Mouse (Mus musculus): ENCODE data around the gene S100a16.

S100a16 gene

DNA sequence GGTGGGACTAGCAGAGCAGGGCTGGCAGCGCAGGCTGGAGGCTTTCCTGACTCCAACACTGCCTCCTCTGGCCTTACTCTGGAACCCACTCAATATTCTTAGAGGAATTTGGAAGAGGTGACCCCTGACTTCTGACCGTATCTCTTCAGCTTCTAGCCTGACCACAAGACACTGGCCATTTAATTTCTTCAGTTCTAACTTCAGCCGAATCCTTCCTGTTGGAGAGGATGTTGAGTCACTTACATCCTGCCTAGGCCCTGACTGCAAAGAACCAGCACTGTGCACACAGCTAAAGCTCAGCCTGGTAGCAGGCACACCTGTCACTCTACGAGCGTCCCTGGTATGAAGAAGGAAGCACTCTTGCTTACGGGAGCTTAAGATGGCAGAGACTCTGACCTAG, 52.3 kb downstream of the S100a16 start:
- no peak for TF ChIP-seq GATA4 (IDR thresholded peaks at IDR 0.05; ENCODE audit: insufficient replicate concordance, low read length)

DNA sequence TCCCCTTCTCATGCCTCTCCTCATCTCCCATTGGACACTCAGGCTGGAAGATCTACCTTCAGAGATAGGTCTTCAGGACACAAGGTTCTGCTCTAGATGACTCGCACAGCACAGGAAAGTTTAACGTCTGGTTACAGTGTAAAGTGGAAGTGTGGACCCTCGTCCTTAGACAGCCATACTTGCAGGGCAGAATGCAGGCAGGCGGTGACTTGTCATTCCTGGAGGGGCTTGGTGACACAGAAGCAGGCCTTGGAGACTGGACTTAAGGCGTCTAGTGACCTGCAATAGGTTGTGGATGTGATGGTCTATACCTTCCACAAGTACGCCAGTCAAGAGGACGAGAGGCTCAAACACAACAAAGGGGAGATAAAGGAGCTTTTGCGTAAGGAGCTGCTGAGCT, 52.9 kb downstream of the S100a16 start, which contains the start of gene S100a2:
Gene S100a2, plus strand, starts transcription at position 301 of the 400 bp plus-strand sequence.
- no peak for TF ChIP-seq GATA4 (IDR thresholded peaks at IDR 0.05; ENCODE audit: insufficient replicate concordance, low read length)

All from liver, adult (tissue).